Mouse (Mus musculus) embryonic facial prominence, embryonic 10.5 days (tissue): ENCODE measurements around the gene Sh3gl2. TPM values are rescaled to one million over a fixed set of nuclear protein-coding genes. Genes with fewer than 3 reads are reported as not detected.

Experiments used
- DNase-seq: peaks from one replicate; pipeline ENCODE4 v3.0.0-alpha.2; 2017; ENCODE audit warnings: low spot score
- H3K27ac ChIP-seq: fragments of 300-500 bp; sonication (generic); replicated peaks from 2 replicates; pipeline ENCODE4 v1.5.1; 2016; ENCODE audit warnings: mild to moderate bottlenecking
- H3K27me3 ChIP-seq: fragments of 300-500 bp; sonication (generic); replicated peaks from 2 replicates; pipeline ENCODE4 v1.6.1; 2016; ENCODE audit warnings: low read depth, mild to moderate bottlenecking; ENCODE audit not compliant: poor library complexity, severe bottlenecking
- H3K36me3 ChIP-seq: fragments of 300-500 bp; sonication (generic); replicated peaks from 2 replicates; pipeline ENCODE4 v1.6.1; 2016; ENCODE audit warnings: mild to moderate bottlenecking, moderate library complexity
- H3K4me1 ChIP-seq: fragments of 300-500 bp; sonication (generic); 2 replicates; pipeline ENCODE4 v1.6.1; 2016
- H3K4me3 ChIP-seq: fragments of 300-500 bp; sonication (generic); 2 replicates; pipeline ENCODE4 v1.5.1; 2016; ENCODE audit warnings: mild to moderate bottlenecking, moderate library complexity
- H3K9me3 ChIP-seq: fragments of 300-500 bp; sonication (generic); 2 replicates; pipeline ENCODE4 v1.6.1; 2016; ENCODE audit warnings: mild to moderate bottlenecking
- WGBS: fragments of 180-500 bp; shearing (Covaris S2); methylation state at CpG from one replicate; pipeline ENCODE4 v1.1.7; 2016; 5-methylcytosine and 5-hydroxymethylcytosine counted together
- polyA plus RNA-seq: library from polyadenylated mRNA; unstranded; fragments of >200 nt; fragmentation: Nextera tagmentation; extraction: Ambion mirVana; gene quantifications from 2 replicates; pipeline ENCODE4 v1.2.1, GENCODE M21; 2016

Sh3gl2 gene
- polyA plus RNA-seq, 1 experiment from 2014 or later, result 3.0 TPM

DNA sequence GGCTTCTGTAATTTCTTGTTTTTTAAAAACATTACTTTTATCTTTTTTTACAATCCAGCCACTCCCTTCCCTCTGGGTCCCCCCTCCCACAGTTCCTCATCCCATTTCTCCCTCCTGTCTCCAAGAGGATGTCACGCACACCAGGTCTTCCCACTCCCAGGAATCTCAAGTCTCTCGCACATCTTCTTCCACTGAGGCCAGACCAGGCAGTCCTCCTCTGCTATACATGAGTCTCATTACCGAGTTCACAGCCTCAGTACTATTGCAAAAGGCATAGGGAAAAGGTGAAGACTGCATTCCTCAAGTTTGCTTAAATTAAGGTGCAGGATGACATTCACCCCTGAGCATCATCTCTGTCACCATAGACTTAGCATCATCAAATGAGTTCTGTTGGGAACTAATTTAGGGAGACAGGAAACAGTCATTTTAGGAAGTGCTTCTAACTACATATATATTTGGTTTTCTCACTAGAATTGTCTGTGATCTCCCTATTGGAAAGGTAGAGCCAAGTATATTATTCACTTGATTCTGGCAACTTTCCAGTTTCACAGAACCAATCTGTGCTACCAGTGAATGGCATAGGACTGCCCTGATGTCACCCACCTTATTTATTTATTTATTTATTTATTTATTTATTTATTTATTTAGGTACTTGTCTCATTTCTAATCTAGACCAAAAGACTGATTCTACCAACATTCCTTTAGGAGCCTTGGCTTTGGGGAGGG, 1.9 kb downstream of the Sh3gl2 start:
- no peak for DNase-seq
- WGBS, result 45% methylated on average over 3 of the region's 3 CpGs
- Histone ChIP-seq H3K36me3 (no peaks in the 10 kb centered on the region), H3K9me3 (no peaks in the 10 kb centered on the region), H3K4me3 (no peak overlapping the region), H3K27ac (no peak overlapping the region), H3K4me1 (peaks cover 13% of the 10 kb centered on the region; the same call in 1 of the 2 replicates), H3K27me3 (peaks cover 66% of the 10 kb centered on the region)

DNA sequence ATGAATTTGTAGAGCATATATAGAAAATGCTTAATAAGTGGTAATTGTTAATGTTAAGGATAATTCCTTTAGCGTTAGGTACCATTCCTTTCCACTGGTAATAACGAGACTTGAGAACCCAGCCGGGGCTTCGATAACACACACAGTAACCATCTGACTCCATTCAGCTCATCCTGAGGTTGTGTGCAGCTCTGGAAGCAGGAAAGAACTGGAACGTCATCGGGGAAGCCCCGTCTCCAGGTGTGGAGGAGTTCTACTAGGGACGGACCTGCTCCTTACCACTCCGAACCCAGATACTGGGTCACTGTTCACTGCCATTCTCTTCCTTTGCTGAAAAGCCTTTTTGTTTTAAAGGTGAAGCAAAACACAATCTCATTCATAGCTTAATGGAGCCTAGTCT, 2.6 kb downstream of the Sh3gl2 start:
- Histone ChIP-seq H3K36me3 (no peaks in the 10 kb centered on the region), H3K27ac (no peak overlapping the region), H3K9me3 (no peaks in the 10 kb centered on the region), H3K4me3 (no peak overlapping the region), H3K4me1 (peaks cover 13% of the 10 kb centered on the region; the same call in 1 of the 2 replicates), H3K27me3 (peaks cover 59% of the 10 kb centered on the region)
- 88% methylated on average over 9 of the region's 9 CpGs for WGBS
- no peak for DNase-seq

DNA sequence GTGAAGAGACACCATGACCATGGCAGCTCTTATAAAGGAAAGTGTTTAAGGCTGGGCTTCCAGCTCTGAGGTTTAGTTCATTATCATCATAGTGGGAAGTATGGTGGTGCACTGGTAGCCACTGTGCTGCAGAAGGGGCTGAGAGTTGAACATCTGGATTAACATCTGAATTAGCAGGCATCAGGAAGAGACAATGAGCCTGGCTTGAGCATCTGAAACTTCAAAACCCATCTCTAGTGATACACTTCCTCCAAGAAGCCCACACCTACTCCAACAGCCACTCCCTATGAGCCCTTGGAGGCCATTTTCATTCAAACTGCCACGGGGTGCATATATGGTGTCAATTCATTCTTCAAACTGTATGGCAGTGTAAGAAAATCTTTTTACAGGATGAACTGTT, 3.6 kb downstream of the Sh3gl2 start:
- 79% methylated on average over 1 of the region's 1 CpGs for WGBS
- peaks cover 49% of the 10 kb centered on the region for H3K27me3 ChIP-seq

DNA sequence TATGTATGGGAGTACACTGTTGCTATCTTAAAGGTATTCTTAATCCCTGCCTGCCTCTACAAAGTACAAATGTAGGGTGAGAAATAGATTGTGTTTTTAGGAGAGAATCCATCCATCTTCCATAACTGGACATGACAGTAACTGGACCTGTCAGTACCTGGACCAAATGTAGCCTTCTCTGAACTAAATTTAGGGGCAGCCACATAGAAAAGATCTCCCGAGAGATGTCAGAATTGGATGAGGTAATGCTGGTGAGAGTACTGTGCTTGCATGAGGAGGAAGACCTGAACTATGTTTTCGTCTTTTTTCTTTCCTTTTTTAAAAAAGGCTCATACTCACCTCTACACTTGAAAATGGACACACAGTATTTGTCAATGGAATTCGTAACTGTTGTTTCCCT, 6.0 kb downstream of the Sh3gl2 start:
- no peaks in the 10 kb centered on the region for H3K36me3 ChIP-seq
- H3K9me3 ChIP-seq, result no peaks in the 10 kb centered on the region
- no peak overlapping the region for H3K4me3 ChIP-seq
- whole genome bisulfite sequencing, result 70% methylated on average over 3 of the region's 3 CpGs
- no peak overlapping the region for H3K27ac ChIP-seq
- DNase-seq, result no peak
- peaks cover 25% of the 10 kb centered on the region for H3K27me3 ChIP-seq
- H3K4me1 ChIP-seq, result peaks cover 1% of the 10 kb centered on the region; the same call in 1 of the 2 replicates

More for the DNA sequence above, 3.6 kb downstream of the Sh3gl2 start:
- no peak overlapping the region for H3K4me3 ChIP-seq
- H3K4me1 ChIP-seq, result peaks cover 13% of the 10 kb centered on the region; the same call in 1 of the 2 replicates
- H3K9me3 ChIP-seq, result no peaks in the 10 kb centered on the region
- no peak for DNase-seq
- H3K36me3 ChIP-seq, result no peaks in the 10 kb centered on the region
- H3K27ac ChIP-seq, result no peak overlapping the region

DNA sequence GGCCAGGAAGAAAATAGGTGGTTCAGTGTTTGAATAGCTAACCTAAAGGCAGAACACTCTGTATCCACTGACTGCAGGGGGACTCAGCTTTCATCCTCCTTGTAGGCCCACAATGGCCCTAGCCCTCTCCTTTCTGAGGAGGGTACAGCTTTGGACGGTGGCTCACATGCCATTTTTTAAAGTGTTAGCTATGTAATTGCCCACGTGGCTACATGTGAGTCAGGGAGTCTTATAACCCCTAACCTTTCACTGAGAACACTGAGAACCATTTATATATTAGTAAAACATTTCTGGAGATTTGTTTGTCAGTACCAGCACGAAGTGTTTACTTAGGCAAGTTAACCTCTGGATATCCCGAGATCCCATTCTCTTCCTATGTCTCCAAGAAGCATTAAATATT, 12.1 kb downstream of the Sh3gl2 start:
- Histone ChIP-seq H3K36me3 (no peaks in the 10 kb centered on the region), H3K27me3 (no peaks in the 10 kb centered on the region), H3K9me3 (no peaks in the 10 kb centered on the region), H3K27ac (no peak overlapping the region), H3K4me1 (no peaks in the 10 kb centered on the region), H3K4me3 (no peak overlapping the region)
- 85% methylated on average over 4 of the region's 4 CpGs for WGBS
- no peak for DNase-seq

DNA sequence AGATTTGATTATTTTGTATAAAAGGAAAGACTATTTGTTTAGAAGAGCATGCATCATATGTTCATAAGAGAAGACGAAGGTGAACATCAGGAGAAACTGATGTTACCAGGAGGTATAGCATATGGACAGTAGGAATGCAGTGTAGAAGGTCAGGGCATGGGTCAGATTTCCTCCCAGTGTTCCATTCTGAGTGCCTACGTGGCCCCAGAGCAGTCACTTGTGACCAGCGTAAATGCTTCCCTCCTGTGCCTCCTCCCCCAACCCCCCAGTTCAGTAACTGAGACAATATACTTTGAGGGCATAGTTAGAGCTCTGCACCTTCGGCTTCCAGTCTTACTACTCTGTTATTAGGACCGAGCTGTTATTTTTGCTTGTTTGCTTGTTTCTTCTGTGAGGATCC, 17.8 kb downstream of the Sh3gl2 start:
- H3K27ac ChIP-seq, result no peak overlapping the region
- no peaks in the 10 kb centered on the region for H3K27me3 ChIP-seq
- no peaks in the 10 kb centered on the region for H3K36me3 ChIP-seq
- H3K9me3 ChIP-seq, result no peaks in the 10 kb centered on the region
- 65% methylated on average over 5 of the region's 5 CpGs for WGBS
- no peaks in the 10 kb centered on the region for H3K4me1 ChIP-seq
- no peak for DNase-seq
- no peak overlapping the region for H3K4me3 ChIP-seq

DNA sequence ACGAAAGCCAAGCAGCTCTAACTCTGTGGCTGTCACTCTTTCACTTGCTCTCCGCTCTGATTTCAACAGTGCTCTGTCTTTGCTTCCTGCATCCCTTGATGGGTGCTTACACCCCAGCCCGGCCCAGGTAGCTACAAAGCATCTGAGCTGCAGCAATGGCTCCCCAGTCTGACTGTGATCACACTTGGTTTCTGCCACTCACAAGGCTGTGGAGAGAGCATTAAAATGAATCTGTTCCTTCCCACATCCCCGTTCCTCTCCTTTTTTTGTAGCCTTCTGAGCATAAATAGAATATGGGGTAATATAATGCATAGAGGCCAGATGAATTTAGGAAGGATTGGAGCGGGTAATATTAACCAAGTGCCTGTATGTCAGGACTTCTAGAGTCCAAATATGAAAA, 21.8 kb downstream of the Sh3gl2 start:
- Histone ChIP-seq H3K4me3 (no peak overlapping the region), H3K4me1 (no peaks in the 10 kb centered on the region), H3K27me3 (no peaks in the 10 kb centered on the region), H3K9me3 (no peaks in the 10 kb centered on the region), H3K36me3 (no peaks in the 10 kb centered on the region), H3K27ac (no peak overlapping the region)
- 87% methylated on average over 5 of the region's 5 CpGs for WGBS
- no peak for DNase-seq

DNA sequence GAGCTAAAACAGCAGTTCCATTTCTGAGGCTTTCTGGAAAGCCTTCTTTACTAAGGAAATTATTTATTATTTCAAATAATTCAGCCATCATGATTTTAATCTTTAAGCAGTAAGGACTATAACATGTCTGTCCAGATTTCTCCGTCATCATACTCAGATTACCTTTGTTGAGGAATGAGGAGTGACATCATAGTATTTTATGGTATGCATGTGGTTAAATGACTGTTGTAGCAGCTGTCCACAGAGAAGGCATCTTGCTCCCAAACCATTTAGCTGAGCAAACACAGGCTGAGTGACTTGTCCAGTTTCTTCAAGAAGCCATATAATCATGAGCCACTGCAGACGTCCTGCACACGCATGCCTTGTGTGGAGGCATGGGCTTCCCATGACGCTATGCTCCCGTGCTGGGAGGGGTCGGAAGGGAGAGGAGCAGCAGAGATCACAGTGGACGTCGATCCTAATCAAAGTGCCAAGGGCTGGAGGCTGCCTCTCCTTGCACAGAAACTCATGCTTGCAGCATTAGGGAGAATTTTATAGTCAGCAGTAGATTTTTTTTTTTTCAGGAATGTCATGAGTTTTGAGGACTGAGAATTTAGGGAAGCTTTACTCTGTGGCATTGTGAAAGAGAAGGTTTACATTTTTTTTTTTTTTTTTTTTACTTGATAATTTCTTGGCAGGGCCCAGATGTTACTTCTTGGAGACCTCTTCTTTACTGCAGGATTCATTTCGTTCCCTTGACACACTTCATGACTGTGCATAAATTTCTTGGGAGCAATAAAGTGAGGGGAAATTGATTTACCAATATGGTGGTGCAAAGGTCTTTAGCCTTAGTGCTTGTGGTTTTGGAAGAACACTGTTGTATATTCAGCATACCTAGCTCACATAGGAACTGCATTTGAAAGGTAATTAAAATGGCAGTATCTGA, 23.0 kb downstream of the Sh3gl2 start:
- no peaks in the 10 kb centered on the region for H3K4me1 ChIP-seq
- H3K9me3 ChIP-seq, result no peaks in the 10 kb centered on the region
- H3K4me3 ChIP-seq, result no peak overlapping the region
- H3K27me3 ChIP-seq, result no peaks in the 10 kb centered on the region
- DNase-seq, result no peak
- WGBS, result 82% methylated on average over 9 of the region's 9 CpGs
- no peak overlapping the region for H3K27ac ChIP-seq
- H3K36me3 ChIP-seq, result no peaks in the 10 kb centered on the region

DNA sequence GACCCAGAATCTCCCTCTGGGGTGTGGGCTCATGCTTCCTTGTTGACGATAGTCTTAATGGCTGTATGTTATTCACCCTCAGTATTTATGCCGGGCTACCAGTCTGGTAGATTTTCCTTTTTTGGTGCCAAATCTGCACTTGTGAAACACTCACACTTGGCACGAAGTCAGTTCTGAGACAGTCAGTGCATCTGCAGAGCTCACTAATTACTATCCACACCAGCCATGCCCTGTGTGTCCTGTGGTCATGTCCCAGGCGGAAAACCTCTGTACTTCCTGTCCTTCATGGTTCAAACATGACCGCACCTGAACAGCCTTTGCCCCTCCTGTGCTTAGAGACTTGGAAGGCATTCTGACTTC, 23.6 kb downstream of the Sh3gl2 start:
- Histone ChIP-seq H3K27me3 (no peaks in the 10 kb centered on the region), H3K4me3 (no peak overlapping the region), H3K9me3 (no peaks in the 10 kb centered on the region), H3K36me3 (no peaks in the 10 kb centered on the region), H3K27ac (no peak overlapping the region), H3K4me1 (no peaks in the 10 kb centered on the region)
- no peak for DNase-seq
- WGBS, result 87% methylated on average over 5 of the region's 5 CpGs

DNA sequence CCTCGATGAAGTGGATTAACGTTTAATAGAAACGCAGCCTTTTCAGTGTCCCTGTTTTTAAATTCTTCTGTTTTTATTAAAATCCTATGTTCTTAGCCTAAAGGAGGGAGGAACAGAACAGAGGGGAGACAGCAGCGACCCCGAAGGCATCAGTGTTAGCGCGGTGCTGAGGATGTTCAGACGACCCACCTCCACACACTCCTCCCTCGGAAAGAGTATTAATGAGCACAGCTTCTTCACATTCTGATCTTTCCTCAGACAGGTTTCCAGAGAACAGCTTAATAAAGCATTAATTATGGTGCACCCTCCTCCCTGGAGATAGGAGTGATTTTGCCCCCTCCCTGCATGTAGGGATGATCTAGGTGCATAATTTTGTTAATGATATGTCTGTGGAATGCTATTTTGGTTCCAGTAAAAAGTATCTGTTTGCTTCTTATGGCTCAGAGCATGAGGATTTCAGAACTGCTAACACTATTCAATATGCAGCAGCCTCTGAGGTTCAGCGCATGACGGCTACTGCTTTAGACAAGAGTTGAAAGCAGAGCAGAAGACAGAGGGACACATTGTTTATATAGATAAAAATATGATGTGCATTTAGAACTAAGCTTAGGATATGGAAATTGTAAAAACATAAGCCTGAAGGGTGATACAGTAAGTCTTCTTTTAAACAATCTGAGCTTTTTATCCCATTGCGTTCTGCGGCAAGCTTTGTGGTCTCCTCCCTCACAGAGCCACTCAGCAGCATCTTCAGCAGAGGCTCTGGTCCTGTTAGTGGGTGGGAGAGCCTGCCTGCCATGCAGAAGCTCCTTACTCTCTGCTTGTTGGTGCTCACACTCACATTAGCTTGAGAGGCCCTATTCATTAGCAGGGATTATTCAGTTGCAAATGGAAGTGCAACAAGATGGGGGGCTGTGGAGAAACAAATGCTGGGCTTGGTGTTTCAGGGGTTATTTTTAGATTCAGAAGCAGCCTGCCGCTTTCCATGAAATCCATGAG, 27.8 kb downstream of the Sh3gl2 start:
- H3K36me3 ChIP-seq, result no peaks in the 10 kb centered on the region
- no peak overlapping the region for H3K27ac ChIP-seq
- H3K4me3 ChIP-seq, result no peak overlapping the region
- H3K9me3 ChIP-seq, result no peaks in the 10 kb centered on the region
- H3K27me3 ChIP-seq, result no peaks in the 10 kb centered on the region
- no peaks in the 10 kb centered on the region for H3K4me1 ChIP-seq
- 75% methylated on average over 14 of the region's 14 CpGs for WGBS
- DNase-seq, result no peak

DNA sequence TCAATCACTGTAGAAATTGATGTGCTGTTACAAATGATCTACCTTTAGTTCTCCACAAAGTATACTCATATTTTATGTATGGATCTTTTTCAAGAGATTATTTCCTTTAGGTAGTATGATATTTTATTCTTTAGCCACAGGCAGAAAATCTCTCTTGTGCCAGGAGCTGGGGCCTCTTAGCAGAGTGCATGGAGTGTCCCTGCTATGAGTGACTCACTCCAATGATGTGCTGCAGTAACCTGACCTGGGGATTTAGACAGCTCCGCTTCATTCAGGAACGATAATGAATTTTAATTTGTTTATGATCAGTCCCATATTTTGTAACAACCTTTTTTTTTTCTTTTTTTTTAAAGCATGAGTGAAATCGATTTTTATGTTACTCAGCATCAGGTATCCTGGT, 36.7 kb downstream of the Sh3gl2 start:
- no peak for DNase-seq

DNA sequence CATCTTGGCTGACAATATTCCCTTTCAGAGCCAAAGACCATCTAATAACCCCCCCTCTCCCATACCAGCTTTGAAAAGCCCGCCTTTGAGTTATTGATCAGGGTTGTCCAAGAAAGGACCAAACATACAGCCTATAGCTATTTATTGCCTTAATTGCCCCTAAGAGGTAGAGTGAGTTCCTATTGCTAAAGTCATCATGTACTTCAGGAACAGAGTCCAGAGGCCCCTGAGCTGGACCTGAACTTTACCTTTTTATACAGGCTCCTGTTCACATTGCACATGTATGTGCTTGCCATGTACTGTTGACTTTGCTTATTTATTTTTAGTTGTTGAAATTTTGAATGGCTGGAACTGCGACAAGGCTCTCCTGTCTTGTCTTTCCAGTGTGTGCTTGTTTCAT, 37.6 kb downstream of the Sh3gl2 start:
- H3K9me3 ChIP-seq, result no peaks in the 10 kb centered on the region
- H3K4me1 ChIP-seq, result no peaks in the 10 kb centered on the region
- H3K4me3 ChIP-seq, result no peak overlapping the region
- no peaks in the 10 kb centered on the region for H3K36me3 ChIP-seq
- 81% methylated on average over 2 of the region's 2 CpGs for WGBS
- no peak for DNase-seq
- H3K27ac ChIP-seq, result no peak overlapping the region
- H3K27me3 ChIP-seq, result no peaks in the 10 kb centered on the region

More for the DNA sequence above, 36.7 kb downstream of the Sh3gl2 start:
- Histone ChIP-seq H3K36me3 (no peaks in the 10 kb centered on the region), H3K4me1 (no peaks in the 10 kb centered on the region), H3K27me3 (no peaks in the 10 kb centered on the region), H3K27ac (no peak overlapping the region), H3K4me3 (no peak overlapping the region), H3K9me3 (no peaks in the 10 kb centered on the region)
- WGBS, result 83% methylated on average over 3 of the region's 3 CpGs
